Mouse (Mus musculus) C2C12 (cell line): ENCODE measurements around the gene Khk.

Source experiments
- CTCF ChIP-seq: IDR thresholded peaks from one replicate; pipeline ENCODE4 v1.5.1; 2011; ENCODE audit not compliant: control insufficient read depth, insufficient read depth, insufficient read length
- MYOD1 ChIP-seq: IDR thresholded peaks from one replicate; pipeline ENCODE4 v1.6.1; 2011; ENCODE audit warnings: low read depth; ENCODE audit not compliant: control insufficient read depth, insufficient read length
- USF1 ChIP-seq: IDR thresholded peaks from one replicate; pipeline ENCODE4 v1.6.1; 2011; ENCODE audit warnings: low read depth, mild to moderate bottlenecking, control low read depth, moderate library complexity

GRCm38 (mm10) chr5:30888337-30889087, 32.7 kb upstream of the Khk start, which contains the start of gene Agbl5:
- no peak for TF ChIP-seq CTCF
- TF ChIP-seq USF1: no peak
- no peak for TF ChIP-seq MYOD1
